Mouse (Mus musculus): Measurements from ENCODE around the gene Btbd35f15. TPM values are rescaled to one million over a fixed set of nuclear protein-coding genes. Genes with fewer than 3 reads are reported as not detected.

Btbd35f15 gene
- polyA plus RNA-seq (2014; fragmentation: Illumina TruSeq; extraction: RNeasy Lipid Tissue Mini Kit (QIAGEN cat#74804); ENCODE audit: low read depth, low replicate concordance): 8.1 TPM

GRCm38 (mm10) chrX:33577214-33577613 is at the start of gene Btbd35f15:
Gene Btbd35f15 (minus strand): TSS chrX:33577314.

Other genes with a start within 250 kb of the Btbd35f15 start
- gene Btbd35f13, start 79.9 kb upstream of the Btbd35f15 start, polyA plus RNA-seq (2014; fragmentation: Illumina TruSeq; extraction: RNeasy Lipid Tissue Mini Kit (QIAGEN cat#74804); ENCODE audit: low read depth, low replicate concordance): 1.1 TPM
- gene Btbd35f14, start 125.0 kb upstream of the Btbd35f15 start, polyA plus RNA-seq (2014; fragmentation: Illumina TruSeq; extraction: RNeasy Lipid Tissue Mini Kit (QIAGEN cat#74804); ENCODE audit: low read depth, low replicate concordance): 2.9 TPM